Mouse (Mus musculus): ENCODE data around the gene Adcy1.

GRCm38 (mm10) chr11:7147945-7148344 is 84.7 kb downstream of the Adcy1 start:
- TF ChIP-seq POLR2A (IDR thresholded peaks at IDR 0.05; ENCODE audit: control insufficient read depth, extremely low read depth, insufficient read depth, low read length, poor library complexity) (no peak), CTCF (IDR thresholded peaks at IDR 0.05; ENCODE audit: borderline replicate concordance, control insufficient read depth, extremely low read depth, insufficient read depth, low read length, poor library complexity) (no peak)

Data from thymus, adult 2 months (tissue).